ENCODE assay signal across 22 mouse cellular contexts in genomic region chr13:5566479-5566878, GRCm38 (mm10).
"Had no signal": no experiment of that assay in that cellular context is flagged by ENCODE, and none has a peak within 500 bp of the region (broad histone marks: within the 10 kb centered on the region; RNA-seq: fewer than 3 reads in every experiment).

No protein-coding gene starts in this region.

- ATAC-seq: hindbrain, postnatal 0 days; liver, embryonic 12.5 days had no signal

- H3K4me2 ChIP-seq: heart, embryonic 11.5 days; heart, embryonic 13.5 days; heart, embryonic 15.5 days; hindbrain, embryonic 13.5 days; hindbrain, embryonic 15.5 days; limb, embryonic 13.5 days; limb, embryonic 15.5 days; liver, embryonic 12.5 days had no signal

- H3K9me3 ChIP-seq: heart, embryonic 13.5 days; heart, embryonic 15.5 days; hindbrain, embryonic 13.5 days; hindbrain, embryonic 15.5 days; limb, embryonic 13.5 days; limb, embryonic 15.5 days; liver, embryonic 12.5 days had no signal

- H3K27ac ChIP-seq: heart, adult 2 months; heart, embryonic 13.5 days; heart, embryonic 15.5 days; hindbrain, embryonic 13.5 days; hindbrain, embryonic 15.5 days; hindbrain, postnatal 0 days; layer of hippocampus, adult 2 months; limb, embryonic 13.5 days; limb, embryonic 15.5 days; liver, embryonic 12.5 days had no signal

- H3K36me3 ChIP-seq: heart, embryonic 13.5 days; heart, embryonic 15.5 days; hindbrain, embryonic 13.5 days; hindbrain, embryonic 15.5 days; limb, embryonic 13.5 days; limb, embryonic 15.5 days; liver, embryonic 12.5 days had no signal

- H3K4me3 ChIP-seq: heart, adult 2 months; heart, embryonic 13.5 days; heart, embryonic 15.5 days; hindbrain, embryonic 13.5 days; hindbrain, embryonic 15.5 days; layer of hippocampus, adult 2 months; limb, embryonic 13.5 days; limb, embryonic 15.5 days; liver, embryonic 12.5 days had no signal

- H3K9ac ChIP-seq: heart, embryonic 13.5 days; heart, embryonic 15.5 days; hindbrain, embryonic 13.5 days; hindbrain, embryonic 15.5 days; limb, embryonic 13.5 days; limb, embryonic 15.5 days; liver, embryonic 12.5 days had no signal

- DNase-seq: gastrocnemius, postnatal 10 days; gastrocnemius, postnatal 36 days; heart, adult 2 months; heart, postnatal 14 days; heart, postnatal 36 days; kidney, adult 18-20 months; kidney, adult 8-10 months; kidney, postnatal 10 days; kidney, postnatal 25 days; kidney, postnatal 4 days; layer of hippocampus, postnatal 36 days; left cerebral cortex, postnatal 4 days had no signal

- H3K4me1 ChIP-seq: heart, embryonic 13.5 days; heart, embryonic 15.5 days; hindbrain, embryonic 13.5 days; hindbrain, embryonic 15.5 days; limb, embryonic 13.5 days; limb, embryonic 15.5 days; liver, embryonic 12.5 days had no signal

- H3K27me3 ChIP-seq: heart, embryonic 13.5 days; heart, embryonic 15.5 days; hindbrain, embryonic 13.5 days; hindbrain, embryonic 15.5 days; limb, embryonic 13.5 days; limb, embryonic 15.5 days; liver, embryonic 12.5 days had no signal
